ENCODE assay signal across 27 mouse cellular contexts in genomic region chr9:14917661-14918060, GRCm38 (mm10). TPM values are rescaled to one million over a fixed set of nuclear protein-coding genes. Genes with fewer than 3 reads are reported as not detected.
DNase-seq lines count a peak whose midpoint lies in the region; ATAC-seq and TF ChIP-seq lines count a peak whose summit lies in the region.
"Had no signal": no experiment of that assay in that cellular context is flagged by ENCODE, and none has a peak within 500 bp of the region (broad histone marks: within the 10 kb centered on the region; RNA-seq: fewer than 3 reads in every experiment).

No protein-coding gene starts in this region.

- ATAC-seq in kidney, embryonic 15.5 days (replicated peaks; ENCODE audit: low FRiP score) = 0 out of 2 replicates have a peak, but pooled peaks have one; percentile 47
- ATAC-seq in midbrain, embryonic 16.5 days = 0 out of 2 replicates have a peak, but pooled peaks have one; percentile 25
- ATAC-seq in midbrain, embryonic 14.5 days (ENCODE audit: low FRiP score, low TSS enrichment) = no peak
- ATAC-seq in stomach, postnatal 0 days (ENCODE audit: low FRiP score, low TSS enrichment) = peak; percentile 59; the same call in 1 of the 2 replicates
- ATAC-seq: CD4-positive, CD25-positive, alpha-beta regulatory T cell, adult 4 months; forebrain, embryonic 15.5 days had no signal

- H3K27ac ChIP-seq in kidney, embryonic 15.5 days = no peak overlapping the region
- no peak overlapping the region for H3K27ac ChIP-seq in kidney, adult 2 months (ENCODE audit: insufficient read depth, low read depth, low read length)
- H3K27ac ChIP-seq in midbrain, embryonic 16.5 days (ENCODE audit: low read length) = no peak overlapping the region
- H3K27ac ChIP-seq in midbrain, embryonic 14.5 days (replicated peaks; ENCODE audit: low read depth, low read length) = no peak overlapping the region
- H3K27ac ChIP-seq in stomach, postnatal 0 days (replicated peaks) = no peak overlapping the region
- H3K27ac ChIP-seq: embryonic facial prominence, embryonic 12.5 days; forebrain, embryonic 15.5 days; hindbrain, embryonic 12.5 days had no signal

- no peak for TF ChIP-seq EP300 in stomach, postnatal 0 days (optimal IDR thresholded peaks at IDR 0.05)

- H3K4me3 ChIP-seq in kidney, embryonic 15.5 days (replicated peaks) = no peak overlapping the region
- no peak overlapping the region for H3K4me3 ChIP-seq in kidney, adult 2 months (ENCODE audit: insufficient read depth, low read depth, low read length)
- H3K4me3 ChIP-seq in midbrain, embryonic 16.5 days (ENCODE audit: low read depth, low read length) = no peak overlapping the region
- H3K4me3 ChIP-seq in midbrain, embryonic 14.5 days (replicated peaks; ENCODE audit: low read depth, low read length) = no peak overlapping the region
- no peak overlapping the region for H3K4me3 ChIP-seq in stomach, postnatal 0 days (ENCODE audit: low read depth, low read length)
- H3K4me3 ChIP-seq: embryonic facial prominence, embryonic 12.5 days; forebrain, embryonic 15.5 days; heart, embryonic 12.5 days; hindbrain, embryonic 12.5 days had no signal

- H3K4me2 ChIP-seq in kidney, embryonic 15.5 days = no peak overlapping the region
- no peak overlapping the region for H3K4me2 ChIP-seq in midbrain, embryonic 16.5 days (ENCODE audit: low read length)
- H3K4me2 ChIP-seq in midbrain, embryonic 14.5 days (ENCODE audit: low read length) = no peak overlapping the region
- no peak overlapping the region for H3K4me2 ChIP-seq in stomach, postnatal 0 days (replicated peaks; ENCODE audit: low read depth)
- H3K4me2 ChIP-seq: embryonic facial prominence, embryonic 12.5 days; forebrain, embryonic 15.5 days; heart, embryonic 12.5 days; hindbrain, embryonic 12.5 days had no signal

- WGBS in kidney, embryonic 15.5 days = 75% methylated on average over 2 of the region's 2 CpGs
- WGBS in kidney, adult 2 months = 62% methylated on average over 2 of the region's 2 CpGs
- 90% methylated on average over 2 of the region's 2 CpGs for WGBS in midbrain, embryonic 16.5 days
- 98% methylated on average over 2 of the region's 2 CpGs for WGBS in midbrain, embryonic 14.5 days
- WGBS in stomach, postnatal 0 days = 90% methylated on average over 2 of the region's 2 CpGs

- DNase-seq in heart, adult 11 months = peak; percentile 55
- no peak for DNase-seq in heart, adult 18-20 months
- no peak for DNase-seq in kidney, adult 2 months
- DNase-seq in midbrain, embryonic 14.5 days = no peak
- DNase-seq in stomach, postnatal 0 days (ENCODE audit: low spot score) = no peak
- DNase-seq: adrenal gland, postnatal 10 days; B cell, adult 2 months; cerebellum, adult 11 months; cerebellum, adult 8-10 months; cerebellum, postnatal 25 days; gastrocnemius, postnatal 10 days; heart, postnatal 4 days had no signal

- TF ChIP-seq POLR2A in kidney, adult 2 months (IDR thresholded peaks at IDR 0.05; ENCODE audit: low read depth, low read length) = no peak

- H3K9ac ChIP-seq in kidney, embryonic 15.5 days = no peak overlapping the region
- H3K9ac ChIP-seq in midbrain, embryonic 16.5 days (ENCODE audit: low read depth, low read length) = no peak overlapping the region
- no peak overlapping the region for H3K9ac ChIP-seq in midbrain, embryonic 14.5 days (replicated peaks; ENCODE audit: low read length)
- no peak overlapping the region for H3K9ac ChIP-seq in stomach, postnatal 0 days (ENCODE audit: low read length)
- H3K9ac ChIP-seq: embryonic facial prominence, embryonic 12.5 days; forebrain, embryonic 15.5 days; heart, embryonic 12.5 days; hindbrain, embryonic 12.5 days had no signal

- no peak for TF ChIP-seq CTCF in kidney, adult 2 months (conservative IDR thresholded peaks at IDR 0.05; ENCODE audit: insufficient read depth, insufficient read length, low read depth, low read length)
- TF ChIP-seq CTCF in stomach, postnatal 0 days (IDR thresholded peaks at IDR 0.05; ENCODE audit: low read depth) = no peak

- no peaks in the 10 kb centered on the region for H3K36me3 ChIP-seq in kidney, embryonic 15.5 days
- no peaks in the 10 kb centered on the region for H3K36me3 ChIP-seq in kidney, adult 2 months (ENCODE audit: control insufficient read depth, insufficient read depth, low read length)
- no peaks in the 10 kb centered on the region for H3K36me3 ChIP-seq in midbrain, embryonic 16.5 days (ENCODE audit: control insufficient read depth, insufficient read depth, low read length)
- no peaks in the 10 kb centered on the region for H3K36me3 ChIP-seq in midbrain, embryonic 14.5 days (ENCODE audit: control insufficient read depth, insufficient read depth, low read length)
- H3K36me3 ChIP-seq in stomach, postnatal 0 days (ENCODE audit: control insufficient read depth, insufficient read depth, low read length) = no peaks in the 10 kb centered on the region
- H3K36me3 ChIP-seq: embryonic facial prominence, embryonic 12.5 days; forebrain, embryonic 15.5 days; G1E; heart, embryonic 12.5 days; hindbrain, embryonic 12.5 days had no signal

- no peaks in the 10 kb centered on the region for H3K9me3 ChIP-seq in kidney, embryonic 15.5 days (replicated peaks)
- H3K9me3 ChIP-seq in midbrain, embryonic 16.5 days (replicated peaks; ENCODE audit: control insufficient read depth, low read length, poor library complexity, severe bottlenecking) = no peaks in the 10 kb centered on the region
- H3K9me3 ChIP-seq in midbrain, embryonic 14.5 days (ENCODE audit: control insufficient read depth, low read length) = no peaks in the 10 kb centered on the region
- H3K9me3 ChIP-seq in stomach, postnatal 0 days (ENCODE audit: control insufficient read depth, low read length) = no peaks in the 10 kb centered on the region
- H3K9me3 ChIP-seq: embryonic facial prominence, embryonic 12.5 days; forebrain, embryonic 15.5 days; G1E; heart, embryonic 12.5 days; hindbrain, embryonic 12.5 days had no signal

- H3K27me3 ChIP-seq in kidney, embryonic 15.5 days = no peaks in the 10 kb centered on the region
- no peaks in the 10 kb centered on the region for H3K27me3 ChIP-seq in kidney, adult 2 months (replicated peaks; ENCODE audit: control insufficient read depth, insufficient read depth, low read length)
- H3K27me3 ChIP-seq in midbrain, embryonic 16.5 days (ENCODE audit: control insufficient read depth, insufficient read depth, low read depth, low read length) = no peaks in the 10 kb centered on the region
- no peaks in the 10 kb centered on the region for H3K27me3 ChIP-seq in midbrain, embryonic 14.5 days (ENCODE audit: control insufficient read depth, insufficient read depth, low read length)
- H3K27me3 ChIP-seq in stomach, postnatal 0 days (ENCODE audit: control insufficient read depth, insufficient read depth, low read length) = no peaks in the 10 kb centered on the region
- H3K27me3 ChIP-seq: embryonic facial prominence, embryonic 12.5 days; forebrain, embryonic 15.5 days; heart, embryonic 12.5 days; hindbrain, embryonic 12.5 days had no signal

- peaks cover 11% of the 10 kb centered on the region for H3K4me1 ChIP-seq in kidney, embryonic 15.5 days
- no peaks in the 10 kb centered on the region for H3K4me1 ChIP-seq in kidney, adult 2 months (ENCODE audit: control insufficient read depth, insufficient read depth, low read length)
- H3K4me1 ChIP-seq in midbrain, embryonic 16.5 days (ENCODE audit: control insufficient read depth, insufficient read depth, low read length) = no peaks in the 10 kb centered on the region
- no peaks in the 10 kb centered on the region for H3K4me1 ChIP-seq in midbrain, embryonic 14.5 days (ENCODE audit: control insufficient read depth, insufficient read depth, low read length)
- 0 out of 2 replicates have a peak, but pooled peaks cover 2% of the 10 kb centered on the region for H3K4me1 ChIP-seq in stomach, postnatal 0 days (replicated peaks; ENCODE audit: control insufficient read depth, insufficient read depth)
- H3K4me1 ChIP-seq: forebrain, embryonic 15.5 days; heart, embryonic 12.5 days; hindbrain, embryonic 12.5 days had no signal

RNA-seq across cellular contexts. Expression of gene Izumo1r, which starts 13.9 kb away (rescaled TPM):
- 1 to 10 TPM in 1 of 2 experiments, not detected in 1; 1.0 TPM for total RNA-seq in heart, adult 18-20 months (2021)
- polyA plus RNA-seq in kidney, embryonic 15.5 days (2015; fragmentation: Nextera tagmentation; extraction: Ambion mirVana) = 0.16 and 0.21 TPM in 2 replicates
- polyA plus RNA-seq in kidney, adult 2 months (2012; rRNA removed) = 0.14 and 2.8 TPM in 2 replicates
- not detected in 2 replicates for polyA plus RNA-seq in midbrain, embryonic 16.5 days (2015; fragmentation: Nextera tagmentation; extraction: Ambion mirVana)
- polyA plus RNA-seq in midbrain, embryonic 14.5 days (2014; fragmentation: Nextera tagmentation; extraction: Ambion mirVana) = not detected in 2 replicates
- 0.10 TPM in 1 of 2 replicates, not detected in the other for polyA plus RNA-seq in stomach, postnatal 0 days (2015; fragmentation: Nextera tagmentation; extraction: Ambion mirVana)
- total RNA-seq: adrenal gland, postnatal 4 days; gastrocnemius, postnatal 10 days; gastrocnemius, postnatal 4 days; heart, adult 8-10 months; heart, postnatal 4 days had no signal
- polyA plus RNA-seq: brain, embryonic 14.5 days; cortical plate, adult 2 months; forebrain, embryonic 11.5 days; forebrain, embryonic 15.5 days; G1E; heart, embryonic 12.5 days; heart, postnatal 0 days; hindbrain, embryonic 12.5 days had no signal

RNA-seq across cellular contexts. Expression of gene Gpr83, which starts 57.7 kb away (rescaled TPM):
- total RNA-seq in heart, adult 18-20 months (2021) = not detected
- polyA plus RNA-seq in kidney, embryonic 15.5 days (2015; fragmentation: Nextera tagmentation; extraction: Ambion mirVana) = 0.59 and 0.84 TPM in 2 replicates
- polyA plus RNA-seq in kidney, adult 2 months (2012; rRNA removed) = 0.11 and 0.30 TPM in 2 replicates
- 4.1 and 4.2 TPM in 2 replicates for polyA plus RNA-seq in midbrain, embryonic 16.5 days (2015; fragmentation: Nextera tagmentation; extraction: Ambion mirVana)
- polyA plus RNA-seq in midbrain, embryonic 14.5 days (2014; fragmentation: Nextera tagmentation; extraction: Ambion mirVana) = 3.5 TPM in 2 replicates
- 0.28 and 0.39 TPM in 2 replicates for polyA plus RNA-seq in stomach, postnatal 0 days (2015; fragmentation: Nextera tagmentation; extraction: Ambion mirVana)
- total RNA-seq: heart, postnatal 4 days had no signal
- polyA plus RNA-seq: G1E; heart, embryonic 12.5 days; heart, postnatal 0 days had no signal
